Mouse (Mus musculus) hindbrain, postnatal 0 days (tissue): Measurements from ENCODE around the gene Zfp62. TPM values are rescaled to one million over a fixed set of nuclear protein-coding genes. Genes with fewer than 3 reads are reported as not detected.
A peak's percentile ranks its signal among the peaks of the same experiment; 100 is the strongest.

Source experiments
- ATAC-seq: fragments of 200-750 bp; cut with Nextera tagmentation; 2 replicates; pipeline ENCODE4 v1.8.0; 2017; ENCODE audit warnings: mild to moderate bottlenecking, moderate TSS enrichment, moderate library complexity
- DNase-seq: peaks from one replicate; pipeline ENCODE4 v3.0.0-alpha.2; 2015; ENCODE audit warnings: low spot score
- H3K27ac ChIP-seq: fragments of 300-500 bp; sonication (generic); 2 replicates; pipeline ENCODE4 v1.5.1; 2014; ENCODE audit warnings: mild to moderate bottlenecking
- H3K27me3 ChIP-seq: fragments of 300-500 bp; sonication (generic); 2 replicates; pipeline ENCODE4 v1.6.1; 2014; ENCODE audit warnings: low read length, mixed read lengths; ENCODE audit not compliant: insufficient read depth
- H3K36me3 ChIP-seq: fragments of 300-500 bp; sonication (generic); 2 replicates; pipeline ENCODE4 v1.6.1; 2014; ENCODE audit warnings: low read length, mixed read lengths; ENCODE audit not compliant: insufficient read depth
- H3K4me1 ChIP-seq: fragments of 300-500 bp; sonication (generic); 2 replicates; pipeline ENCODE4 v1.6.1; 2014; ENCODE audit warnings: antibody characterized with exemption, low read length, mixed read lengths; ENCODE audit not compliant: insufficient read depth
- H3K4me2 ChIP-seq: fragments of 300-500 bp; sonication (generic); 2 replicates; pipeline ENCODE4 v1.6.1; 2014; ENCODE audit warnings: low read depth, mild to moderate bottlenecking, low read length, moderate library complexity, mixed read lengths
- H3K4me3 ChIP-seq: fragments of 300-500 bp; sonication (generic); 2 replicates; pipeline ENCODE4 v1.5.1; 2014; ENCODE audit warnings: low read length
- H3K9ac ChIP-seq: fragments of 300-500 bp; sonication (generic); replicated peaks from 2 replicates; pipeline ENCODE4 v1.6.1; 2014; ENCODE audit warnings: mild to moderate bottlenecking, low read length, moderate library complexity, mixed read lengths
- H3K9me3 ChIP-seq: fragments of 300-500 bp; sonication (generic); 2 replicates; pipeline ENCODE4 v1.6.1; 2016; ENCODE audit warnings: low read length, mixed read lengths
- CTCF ChIP-seq: IDR thresholded peaks from 2 replicates; pipeline ENCODE4 v1.5.1; 2016; ENCODE audit warnings: antibody characterized with exemption, control low read depth, low read depth
- WGBS: fragments of 180-500 bp; shearing (Covaris S2); extraction: QIAGEN DNeasy Blood & Tissue Kit; methylation state at CpG from one replicate; pipeline ENCODE4 v1.1.7; 2014; 5-methylcytosine and 5-hydroxymethylcytosine counted together
- polyA plus RNA-seq: library from polyadenylated mRNA; unstranded; fragments of >200 nt; fragmentation: Nextera tagmentation; extraction: Ambion mirVana; gene quantifications from 2 replicates; pipeline ENCODE4 v1.2.1, GENCODE M21; 2015
- total RNA-seq: library from RNA; depleted of rRNA; stranded (reverse); fragments of >200 nt; gene quantifications from 2 replicates; pipeline ENCODE4 v1.2.3, GENCODE M21; 2014

Gene Zfp62
- total and polyA plus RNA-seq, 2 experiments from 2014 or later = 25.0 to 25.8 TPM

GRCm38 (mm10) chr11:49243727-49244594 lies 40.9 kb downstream of the Zfp62 start, which contains the start of gene Mgat1:
Gene Mgat1, plus strand, starts transcription at chr11:49244191.
- ATAC-seq = peak; percentile 98
- Histone ChIP-seq H3K4me3 (peak within 1 kb of the TSS; percentile 67), H3K27ac (peak within 1 kb of the TSS; percentile 90), H3K9ac (peak within 1 kb of the TSS; percentile 66), H3K36me3 (no peaks in the 10 kb centered on the region), H3K4me1 (peaks cover 13% of the 10 kb centered on the region; the same call in 1 of the 2 replicates), H3K9me3 (no peaks in the 10 kb centered on the region), H3K27me3 (no peaks in the 10 kb centered on the region), H3K4me2 (peak within 1 kb of the TSS; percentile 75)
- peak; percentile 33 for TF ChIP-seq CTCF
- DNase-seq = peak; percentile 97
- under 1% methylated on average over 58 of the region's 60 CpGs for WGBS

- TF ChIP-seq CTCF = no peak
- Histone ChIP-seq H3K9me3 (no peaks in the 10 kb centered on the region), H3K9ac (peak overlapping the region; percentile 66), H3K36me3 (no peaks in the 10 kb centered on the region), H3K4me3 (peak overlapping the region; percentile 67), H3K27me3 (no peaks in the 10 kb centered on the region), H3K4me2 (peak overlapping the region; percentile 75), H3K27ac (peak overlapping the region; percentile 90), H3K4me1 (peaks cover 13% of the 10 kb centered on the region; the same call in 1 of the 2 replicates)
- WGBS = 2% methylated on average over 4 of the region's 4 CpGs
- DNase-seq (no peak), ATAC-seq (no peak)
Measured at GRCm38 (mm10) chr11:49244595-49244930, 41.5 kb downstream of the Zfp62 start.

GRCm38 (mm10) chr11:49245176-49245575 lies 42.1 kb downstream of the Zfp62 start:
- Histone ChIP-seq H3K4me1 (peaks cover 13% of the 10 kb centered on the region; the same call in 1 of the 2 replicates), H3K9me3 (no peaks in the 10 kb centered on the region), H3K36me3 (no peaks in the 10 kb centered on the region), H3K4me2 (peak overlapping the region; percentile 75), H3K4me3 (peak overlapping the region; percentile 67), H3K27me3 (no peaks in the 10 kb centered on the region), H3K9ac (no peak overlapping the region), H3K27ac (no peak overlapping the region)
- ATAC-seq (no peak), DNase-seq (no peak)
- no peak for TF ChIP-seq CTCF
- WGBS = 30% methylated on average over 7 of the region's 7 CpGs

GRCm38 (mm10) chr11:49245634-49246415 lies 42.7 kb downstream of the Zfp62 start:
- no peak overlapping the region; the same call in 1 of the 2 replicates for H3K4me3 ChIP-seq

GRCm38 (mm10) chr11:49246523-49246922 lies 43.4 kb downstream of the Zfp62 start:
- Histone ChIP-seq H3K4me1 (peaks cover 13% of the 10 kb centered on the region; the same call in 1 of the 2 replicates), H3K9ac (no peak overlapping the region)
- WGBS = 87% methylated on average over 4 of the region's 4 CpGs

More at GRCm38 (mm10) chr11:49245634-49246415, 42.7 kb downstream of the Zfp62 start:
- no peak for TF ChIP-seq CTCF
- DNase-seq (no peak), ATAC-seq (no peak)
- H3K27me3 ChIP-seq = no peaks in the 10 kb centered on the region
- no peaks in the 10 kb centered on the region for H3K9me3 ChIP-seq
- peaks cover 13% of the 10 kb centered on the region; the same call in 1 of the 2 replicates for H3K4me1 ChIP-seq
- H3K36me3 ChIP-seq = no peaks in the 10 kb centered on the region
- WGBS = 42% methylated on average over 12 of the region's 12 CpGs
- no peak overlapping the region for H3K9ac ChIP-seq
- H3K4me2 ChIP-seq = peak overlapping the region; percentile 75
- no peak overlapping the region for H3K27ac ChIP-seq

GRCm38 (mm10) chr11:49247255-49247654 lies 44.2 kb downstream of the Zfp62 start:
- no peak for TF ChIP-seq CTCF
- Histone ChIP-seq H3K27ac (no peak overlapping the region), H3K36me3 (no peaks in the 10 kb centered on the region), H3K9me3 (no peaks in the 10 kb centered on the region), H3K4me3 (no peak overlapping the region), H3K9ac (no peak overlapping the region), H3K27me3 (no peaks in the 10 kb centered on the region), H3K4me1 (peaks cover 13% of the 10 kb centered on the region; the same call in 1 of the 2 replicates), H3K4me2 (no peak overlapping the region)
- 68% methylated on average over 2 of the region's 2 CpGs for WGBS
- DNase-seq = no peak
- no peak for ATAC-seq

More at GRCm38 (mm10) chr11:49246523-49246922, 43.4 kb downstream of the Zfp62 start:
- Histone ChIP-seq H3K9me3 (no peaks in the 10 kb centered on the region), H3K27me3 (no peaks in the 10 kb centered on the region), H3K4me3 (no peak overlapping the region), H3K4me2 (no peak overlapping the region), H3K36me3 (no peaks in the 10 kb centered on the region), H3K27ac (no peak overlapping the region)
- no peak for DNase-seq
- no peak for TF ChIP-seq CTCF
- no peak for ATAC-seq
